Comparison of ENCODE assay signal across 22 mouse cellular contexts in the genomic region with DNA sequence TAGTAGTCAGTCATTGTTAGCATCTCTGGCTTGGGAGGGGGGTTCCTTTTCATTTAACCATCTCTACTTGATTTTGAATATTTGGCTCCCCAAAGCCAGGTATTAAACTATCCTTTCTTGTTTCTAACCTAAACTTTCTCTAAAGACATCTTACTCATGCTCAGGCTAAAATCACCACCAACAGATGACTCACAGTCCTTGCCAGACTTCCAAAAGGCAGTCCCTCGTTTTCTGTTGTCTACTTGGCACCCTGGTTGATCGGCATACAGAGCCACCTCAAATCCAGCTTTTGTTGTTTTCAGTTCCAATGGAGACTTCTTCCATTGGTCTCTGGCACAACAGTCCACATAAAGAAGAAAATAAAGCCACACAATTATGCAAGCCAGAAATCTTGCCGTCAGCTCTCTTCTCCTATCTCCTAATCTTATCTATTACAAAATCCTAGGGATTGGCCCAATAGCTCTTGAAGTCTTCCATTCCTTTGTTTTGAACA.
"Had no signal": no experiment of that assay in that cellular context is flagged by ENCODE, and none has a peak within 500 bp of the region (broad histone marks: within the 10 kb centered on the region; RNA-seq: fewer than 3 reads in every experiment).

No protein-coding gene starts in this region.

- H3K27ac ChIP-seq: kidney, embryonic 15.5 days; limb, embryonic 12.5 days; limb, embryonic 15.5 days; liver, embryonic 14.5 days; macrophage; midbrain, embryonic 10.5 days; midbrain, embryonic 13.5 days; neural tube, embryonic 13.5 days; stomach, postnatal 0 days had no signal

- DNase-seq: kidney, postnatal 14 days; kidney, postnatal 4 days; left cerebral cortex, postnatal 4 days; liver, postnatal 0 days; lung, embryonic 14.5 days; right cerebral cortex, postnatal 4 days; thymus, adult 2 months; thymus, postnatal 14 days; thymus, postnatal 4 days had no signal

- H3K27me3 ChIP-seq: kidney, embryonic 15.5 days; limb, embryonic 12.5 days; limb, embryonic 15.5 days; midbrain, embryonic 13.5 days; neural tube, embryonic 13.5 days had no signal

- H3K4me3 ChIP-seq: kidney, embryonic 15.5 days; limb, embryonic 12.5 days; limb, embryonic 15.5 days; megakaryocyte, embryonic 14.5 days; midbrain, embryonic 10.5 days; midbrain, embryonic 13.5 days; myocyte; neural tube, embryonic 13.5 days had no signal

- H3K4me1 ChIP-seq: midbrain, embryonic 13.5 days; neural tube, embryonic 13.5 days had no signal

- H3K36me3 ChIP-seq: kidney, embryonic 15.5 days; limb, embryonic 12.5 days; limb, embryonic 15.5 days; midbrain, embryonic 10.5 days; midbrain, embryonic 13.5 days; neural tube, embryonic 13.5 days had no signal

- ATAC-seq: liver, postnatal 0 days; lung, postnatal 0 days; midbrain, embryonic 13.5 days; midbrain, embryonic 16.5 days had no signal
